Mouse (Mus musculus) effector memory CD4-positive, alpha-beta T cell, adult 5 months (primary cell): ENCODE data around the gene Pde6b. TPM values are rescaled to one million over a fixed set of nuclear protein-coding genes. Genes with fewer than 3 reads are reported as not detected.

Experiments used
- polyA plus RNA-seq: library from polyadenylated mRNA; unstranded; fragments of 100-300 nt; shearing (Covaris generic); gene quantifications from one replicate; pipeline ENCODE4 v1.2.1, GENCODE M21; 2017

Gene Pde6b
- not detected for polyA plus RNA-seq

GRCm38 (mm10) chr5:108388201-108388600 lies at the start of gene Pde6b:
Gene Pde6b (plus strand): TSS chr5:108388391.

GRCm38 (mm10) chr5:108367871-108368332 lies 20.3 kb upstream of the Pde6b start, which contains the start of gene Gm42517:
Gene Gm42517 (minus strand): TSS chr5:108367922.

GRCm38 (mm10) chr5:108433804-108434587 lies 45.8 kb downstream of the Pde6b start, which contains the start of gene Atp5k:
Gene Atp5k (minus strand): TSS chr5:108434448.

GRCm38 (mm10) chr5:108448785-108449668 lies 60.8 kb downstream of the Pde6b start, which contains the start of gene Mfsd7a:
Gene Mfsd7a (minus strand): TSS chr5:108448891.

GRCm38 (mm10) chr5:108461082-108462065 lies 73.2 kb downstream of the Pde6b start, which contains the start of gene Pcgf3:
Gene Pcgf3 (plus strand): TSS chr5:108461232.

Other genes starting within 250 kb of the Pde6b start
- 38.3 TPM for gene Dr1, start 119.5 kb upstream of the Pde6b start, polyA plus RNA-seq
- 2.5 TPM for gene Pigg, start 75.8 kb upstream of the Pde6b start, polyA plus RNA-seq
- gene Gm42517, start 20.5 kb upstream of the Pde6b start, polyA plus RNA-seq = not detected
- gene Atp5k, start 46.1 kb downstream of the Pde6b start, polyA plus RNA-seq = 101 TPM
- gene Mfsd7a, start 60.5 kb downstream of the Pde6b start, polyA plus RNA-seq = not detected
- 12.6 TPM for gene Pcgf3, start 72.8 kb downstream of the Pde6b start, polyA plus RNA-seq
- not detected for gene Cplx1, start 161.6 kb downstream of the Pde6b start, polyA plus RNA-seq
- gene Gak, start 241.4 kb downstream of the Pde6b start, polyA plus RNA-seq = 176 TPM
- gene Tmem175, start 241.4 kb downstream of the Pde6b start, polyA plus RNA-seq = 25.9 TPM